Comparison of ENCODE assay signal across 8 mouse cellular contexts in genomic region chr6:142964076-142964530, GRCm38 (mm10). TPM values are rescaled to one million over a fixed set of nuclear protein-coding genes. Genes with fewer than 3 reads are reported as not detected.
DNase-seq lines count a peak whose midpoint lies in the region; ATAC-seq and TF ChIP-seq lines count a peak whose summit lies in the region.

St8sia1 (minus strand) TSS chr6:142964452.

- peak; percentile 66 for DNase-seq in thymus, adult 2 months
- DNase-seq in thymus, postnatal 25 days = no peak
- peak; percentile 68 for DNase-seq in embryo, embryonic 10 days (ENCODE audit: low spot score)
- peak; percentile 26 to 71 for DNase-seq in layer of hippocampus, adult 8-10 months (ENCODE audit: low spot score in 2 of 2)
- peak; percentile 6 for DNase-seq in lung, postnatal 10 days
- DNase-seq in right cerebral cortex, postnatal 4 days = peak; percentile 64
- DNase-seq in urinary bladder, postnatal 36 days (ENCODE audit: low spot score in 2 of 2) = no peak

- peaks cover 12% of the 10 kb centered on the region; the same call in 1 of the 2 replicates for H3K4me1 ChIP-seq in thymus, adult 2 months (replicated peaks; ENCODE audit: control insufficient read depth, insufficient read depth, low read length)
- peaks cover 4% of the 10 kb centered on the region; the same call in 1 of the 2 replicates for H3K4me1 ChIP-seq in heart, embryonic 16.5 days (ENCODE audit: control insufficient read depth, insufficient read depth, low read length)

- no peak for TF ChIP-seq POLR2A in thymus, adult 2 months (IDR thresholded peaks at IDR 0.05; ENCODE audit: control insufficient read depth, extremely low read depth, insufficient read depth, low read length, poor library complexity)

- no peaks in the 10 kb centered on the region for H3K27me3 ChIP-seq in thymus, adult 2 months (ENCODE audit: control insufficient read depth, insufficient read depth, low read length)
- H3K27me3 ChIP-seq in heart, embryonic 16.5 days (ENCODE audit: control insufficient read depth, insufficient read depth, low read length) = peaks cover 17% of the 10 kb centered on the region

- H3K27ac ChIP-seq in thymus, adult 2 months (ENCODE audit: control insufficient read depth, insufficient read depth, low read length) = peak within 1 kb of the TSS; percentile 59
- no peak within 1 kb of the TSS; the same call in 1 of the 2 replicates for H3K27ac ChIP-seq in heart, embryonic 16.5 days (ENCODE audit: low read length)

- TF ChIP-seq CTCF in thymus, adult 2 months (IDR thresholded peaks at IDR 0.05; ENCODE audit: borderline replicate concordance, control insufficient read depth, extremely low read depth, insufficient read depth, low read length, poor library complexity) = no peak

- peak within 1 kb of the TSS; percentile 88 for H3K4me3 ChIP-seq in thymus, adult 2 months (ENCODE audit: control insufficient read depth, insufficient read depth, low read length)
- H3K4me3 ChIP-seq in heart, embryonic 16.5 days (ENCODE audit: low read length) = peak within 1 kb of the TSS; percentile 71

- under 1% methylated on average over 45 of the region's 45 CpGs for WGBS in thymus, adult 2 months
- under 1% methylated on average over 45 of the region's 45 CpGs for WGBS in heart, embryonic 16.5 days

- no peaks in the 10 kb centered on the region for H3K36me3 ChIP-seq in thymus, adult 2 months (ENCODE audit: control insufficient read depth, insufficient read depth, low read length)
- no peaks in the 10 kb centered on the region for H3K36me3 ChIP-seq in heart, embryonic 16.5 days (ENCODE audit: control insufficient read depth, insufficient read depth)

- peak within 1 kb of the TSS; percentile 66 for H3K9ac ChIP-seq in heart, embryonic 16.5 days (ENCODE audit: low read length)

- peaks cover 3% of the 10 kb centered on the region; the same call in 1 of the 2 replicates for H3K9me3 ChIP-seq in heart, embryonic 16.5 days (replicated peaks; ENCODE audit: control insufficient read depth, low read length)

- peak within 1 kb of the TSS; percentile 99 for H3K4me2 ChIP-seq in heart, embryonic 16.5 days (ENCODE audit: low read depth, low read length)

- peak; percentile 14; the same call in 1 of the 2 replicates for ATAC-seq in heart, embryonic 16.5 days (replicated peaks; ENCODE audit: extremely low read depth, insufficient read depth, low FRiP score)

RNA-seq across cellular contexts. Expression of gene St8sia1, which starts in this region (rescaled TPM):
- 22.6 and 26.4 TPM in 2 replicates for polyA plus RNA-seq in thymus, adult 2 months (2012; rRNA removed)
- polyA plus RNA-seq in heart, embryonic 16.5 days (2015; fragmentation: Nextera tagmentation; extraction: Ambion mirVana) = 0.99 and 2.0 TPM in 2 replicates
- total RNA-seq in layer of hippocampus, adult 8-10 months (2022) = 10 to 100 TPM; 37.2 to 46.1 (median 37.9) TPM

Comparison
In these comparisons a context has a peak if more than half of its experiments do, and no peak if none do; other contexts are left out.
1. DNase-seq: peak in thymus, adult 2 months (single experiment), embryo, embryonic 10 days (single experiment), layer of hippocampus, adult 8-10 months (2 of 2), lung, postnatal 10 days (single experiment) and right cerebral cortex, postnatal 4 days (single experiment); none in thymus, postnatal 25 days (single experiment) and urinary bladder, postnatal 36 days (0 of 2).